Mouse (Mus musculus): Measurements from ENCODE around the gene Apex2.
A peak's percentile ranks its signal among the peaks of the same experiment; 100 is the strongest.
"Not testable (repeated sequence)": the region's sequence is repeated elsewhere in the genome, so short reads cannot be mapped to it uniquely, and the experiment has no call there.

Gene Apex2

DNA sequence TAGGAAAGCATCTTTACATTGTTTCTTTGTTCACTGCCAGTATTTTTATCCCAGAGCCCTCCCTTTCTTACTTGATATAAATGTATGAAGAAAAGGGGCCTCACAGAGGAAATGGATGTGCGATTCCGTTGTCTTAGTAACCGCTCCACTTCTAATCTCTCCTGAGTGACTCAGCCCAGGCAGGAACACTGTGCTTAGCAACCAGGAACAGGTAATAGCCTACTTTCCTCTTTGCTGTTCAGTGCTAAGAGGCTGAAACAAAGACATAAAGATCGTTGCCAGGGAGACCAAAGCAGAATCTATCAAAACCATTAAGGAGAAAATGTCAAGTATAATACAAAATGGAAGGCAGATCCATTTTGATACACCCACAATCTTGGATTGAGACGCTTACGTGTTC lies 81.0 kb downstream of the Apex2 start:
- DNase-seq (ENCODE audit: low read depth, low spot score): no peak

- not testable (repeated sequence) for DNase-seq (ENCODE audit: low read depth, low spot score)
These were observed 101.9 kb downstream of the Apex2 start for GRCm38 (mm10) chrX:150487811-150488210.

GRCm38 (mm10) chrX:150486314-150487030 lies 103.2 kb downstream of the Apex2 start:
- DNase-seq (ENCODE audit: low read depth, low spot score): not testable (repeated sequence)

GRCm38 (mm10) chrX:150477854-150478780 lies 111.6 kb downstream of the Apex2 start:
- peak; percentile 94 for DNase-seq (ENCODE audit: low read depth, low spot score)

GRCm38 (mm10) chrX:150471416-150471815 lies 118.3 kb downstream of the Apex2 start:
- no peak for DNase-seq (ENCODE audit: low read depth, low spot score)
